Mouse (Mus musculus): Measurements from ENCODE around the gene Fbxw10.
A peak's percentile ranks its signal among the peaks of the same experiment; 100 is the strongest.

Gene Fbxw10

GRCm38 (mm10) chr11:62844562-62844961, 2.3 kb upstream of the Fbxw10 start:
- DNase-seq (ENCODE audit: low spot score), result no peak

- DNase-seq (ENCODE audit: low spot score), result no peak
Observed at GRCm38 (mm10) chr11:62845730-62846129, 1.1 kb upstream of the Fbxw10 start.

GRCm38 (mm10) chr11:62847655-62848191, 854 bp downstream of the Fbxw10 start:
- DNase-seq (ENCODE audit: low spot score), result no peak

- DNase-seq (ENCODE audit: low spot score), result no peak
Observed at GRCm38 (mm10) chr11:62848301-62848700, 1.4 kb downstream of the Fbxw10 start.

- no peak for DNase-seq (ENCODE audit: low spot score)
Observed at GRCm38 (mm10) chr11:62851199-62851598, 4.3 kb downstream of the Fbxw10 start.

GRCm38 (mm10) chr11:62853334-62853733, 6.5 kb downstream of the Fbxw10 start:
- DNase-seq (ENCODE audit: low spot score), result peak; percentile 18

- DNase-seq (ENCODE audit: low spot score), result no peak
Observed at GRCm38 (mm10) chr11:62865562-62865961, 18.7 kb downstream of the Fbxw10 start.

GRCm38 (mm10) chr11:62866685-62867084, 19.8 kb downstream of the Fbxw10 start:
- no peak for DNase-seq (ENCODE audit: low spot score)

- DNase-seq (ENCODE audit: low spot score), result no peak
Observed at GRCm38 (mm10) chr11:62869201-62869600, 22.3 kb downstream of the Fbxw10 start.

GRCm38 (mm10) chr11:62869715-62870371, 23.0 kb downstream of the Fbxw10 start:
- no peak for DNase-seq (ENCODE audit: low spot score)

GRCm38 (mm10) chr11:62873479-62873878, 26.6 kb downstream of the Fbxw10 start:
- DNase-seq (ENCODE audit: low spot score), result no peak

- no peak for DNase-seq (ENCODE audit: low spot score)
Observed at GRCm38 (mm10) chr11:62875696-62876095, 28.8 kb downstream of the Fbxw10 start.

GRCm38 (mm10) chr11:62876445-62876844, 29.6 kb downstream of the Fbxw10 start:
- DNase-seq (ENCODE audit: low spot score), result no peak

- DNase-seq (ENCODE audit: low spot score), result no peak
Observed at GRCm38 (mm10) chr11:62877391-62877790, 30.5 kb downstream of the Fbxw10 start.

- DNase-seq (ENCODE audit: low spot score), result no peak
Observed at GRCm38 (mm10) chr11:62878728-62879127, 31.9 kb downstream of the Fbxw10 start.

- DNase-seq (ENCODE audit: low spot score), result peak; percentile 97
Observed at GRCm38 (mm10) chr11:62879220-62880048, 32.6 kb downstream of the Fbxw10 start, which contains the start of gene Tvp23b. TSS of gene Tvp23b (plus strand) at chr11:62879455.

GRCm38 (mm10) chr11:62883407-62883806, 36.5 kb downstream of the Fbxw10 start:
- no peak for DNase-seq (ENCODE audit: low spot score)

GRCm38 (mm10) chr11:62885323-62885722, 38.5 kb downstream of the Fbxw10 start:
- no peak for DNase-seq (ENCODE audit: low spot score)

GRCm38 (mm10) chr11:62890796-62891195, 43.9 kb downstream of the Fbxw10 start:
- no peak for DNase-seq (ENCODE audit: low spot score)

- DNase-seq (ENCODE audit: low spot score), result no peak
Observed at GRCm38 (mm10) chr11:62891763-62892162, 44.9 kb downstream of the Fbxw10 start.

- peak; percentile 55 for DNase-seq (ENCODE audit: low spot score)
Observed at GRCm38 (mm10) chr11:62901699-62902323, 54.9 kb downstream of the Fbxw10 start.

- DNase-seq (ENCODE audit: low spot score), result no peak
Observed at GRCm38 (mm10) chr11:62903871-62904495, 57.1 kb downstream of the Fbxw10 start.
